Mouse (Mus musculus): ENCODE data around the gene Lhx4.

DNA sequence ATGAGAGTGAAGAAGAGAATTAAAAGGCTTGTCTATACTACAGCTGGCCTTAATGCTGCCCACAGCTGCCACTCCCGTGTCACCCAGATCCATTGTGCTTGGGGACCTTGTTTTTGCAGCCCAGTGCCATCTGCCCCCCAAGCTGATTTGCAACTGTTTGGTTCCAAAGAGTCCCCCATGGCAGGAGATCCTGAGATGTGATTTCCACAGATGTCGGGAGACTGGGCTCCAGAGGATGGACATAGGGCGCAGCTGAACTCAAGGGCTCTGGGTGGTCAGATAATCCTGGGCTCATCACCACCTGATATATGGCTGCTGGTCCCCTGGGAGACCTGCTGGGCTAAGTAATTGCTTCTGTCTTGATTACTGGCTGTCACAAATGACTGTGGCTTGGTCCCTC, 32.6 kb downstream of the Lhx4 start:
- no peak for TF ChIP-seq CTCF (IDR thresholded peaks at IDR 0.05; ENCODE audit: insufficient read depth, low read depth, low read length)
- TF ChIP-seq POLR2A (IDR thresholded peaks at IDR 0.05; ENCODE audit: insufficient read depth, low read depth, low read length), result no peak

Measured in olfactory bulb, adult 2 months (tissue).